Mouse (Mus musculus) forebrain, embryonic 12.5 days (tissue): Measurements from ENCODE around the gene Vegfd. TPM values are rescaled to one million over a fixed set of nuclear protein-coding genes. Genes with fewer than 3 reads are reported as not detected.

Experiments
- ATAC-seq: fragments of 200-750 bp; cut with Nextera tagmentation; 2 replicates; pipeline ENCODE4 v1.8.0; 2017; ENCODE audit warnings: moderate TSS enrichment; ENCODE audit not compliant: low FRiP score
- H3K27ac ChIP-seq: fragments of 300-500 bp; sonication (generic); 2 replicates; pipeline ENCODE4 v1.5.1; 2016; ENCODE audit warnings: mild to moderate bottlenecking
- H3K27me3 ChIP-seq: fragments of 300-500 bp; sonication (generic); 2 replicates; pipeline ENCODE4 v1.6.1; 2016; ENCODE audit warnings: mild to moderate bottlenecking
- H3K36me3 ChIP-seq: fragments of 300-500 bp; sonication (generic); replicated peaks from 2 replicates; pipeline ENCODE4 v1.6.1; 2016; ENCODE audit warnings: mild to moderate bottlenecking
- H3K4me1 ChIP-seq: fragments of 300-500 bp; sonication (generic); 2 replicates; pipeline ENCODE4 v1.6.1; 2016
- H3K4me2 ChIP-seq: fragments of 300-500 bp; sonication (generic); 2 replicates; pipeline ENCODE4 v1.6.1; 2016; ENCODE audit warnings: mild to moderate bottlenecking, moderate library complexity
- H3K4me3 ChIP-seq: fragments of 300-500 bp; sonication (generic); replicated peaks from 2 replicates; pipeline ENCODE4 v1.5.1; 2016; ENCODE audit warnings: mild to moderate bottlenecking
- H3K9ac ChIP-seq: fragments of 300-500 bp; sonication (generic); 2 replicates; pipeline ENCODE4 v1.6.1; 2016; ENCODE audit warnings: mild to moderate bottlenecking
- H3K9me3 ChIP-seq: fragments of 300-500 bp; sonication (generic); 2 replicates; pipeline ENCODE4 v1.6.1; 2016
- WGBS: fragments of 180-500 bp; shearing (Covaris S2); methylation state at CpG from one replicate; pipeline ENCODE4 v1.1.7; 2016; 5-methylcytosine and 5-hydroxymethylcytosine counted together
- polyA plus RNA-seq: library from polyadenylated mRNA; unstranded; fragments of >200 nt; fragmentation: Nextera tagmentation; extraction: Ambion mirVana; gene quantifications from 2 replicates; pipeline ENCODE4 v1.2.1, GENCODE M21; 2016

Vegfd gene
- polyA plus RNA-seq, 1 experiment from 2014 or later = 0.77 TPM

GRCm38 (mm10) chrX:164427295-164427694 lies 54.1 kb downstream of the Vegfd start:
- no peak overlapping the region for H3K4me3 ChIP-seq
- H3K9ac ChIP-seq = no peak overlapping the region
- H3K36me3 ChIP-seq = peaks cover 11% of the 10 kb centered on the region; the same call in 1 of the 2 replicates
- no peaks in the 10 kb centered on the region for H3K9me3 ChIP-seq
- no peaks in the 10 kb centered on the region for H3K4me1 ChIP-seq
- WGBS = 88% methylated on average over 4 of the region's 4 CpGs
- no peak for ATAC-seq
- 0 out of 2 replicates have a peak, but pooled peaks cover 7% of the 10 kb centered on the region for H3K27me3 ChIP-seq
- H3K4me2 ChIP-seq = no peak overlapping the region
- H3K27ac ChIP-seq = no peak overlapping the region

- ATAC-seq = no peak
These were observed 55.0 kb downstream of the Vegfd start for GRCm38 (mm10) chrX:164428224-164428623.

GRCm38 (mm10) chrX:164430621-164431020 lies 57.4 kb downstream of the Vegfd start:
- Histone ChIP-seq H3K36me3 (peaks cover 11% of the 10 kb centered on the region; the same call in 1 of the 2 replicates), H3K27me3 (0 out of 2 replicates have a peak, but pooled peaks cover 4% of the 10 kb centered on the region), H3K4me1 (no peaks in the 10 kb centered on the region), H3K9ac (no peak overlapping the region), H3K4me3 (no peak overlapping the region), H3K9me3 (no peaks in the 10 kb centered on the region), H3K4me2 (no peak overlapping the region), H3K27ac (no peak overlapping the region)
- no peak for ATAC-seq
- 86% methylated on average over 6 of the region's 6 CpGs for WGBS

More at GRCm38 (mm10) chrX:164428224-164428623, 55.0 kb downstream of the Vegfd start:
- H3K4me3 ChIP-seq = no peak overlapping the region
- H3K27ac ChIP-seq = no peak overlapping the region
- peaks cover 11% of the 10 kb centered on the region; the same call in 1 of the 2 replicates for H3K36me3 ChIP-seq
- H3K9me3 ChIP-seq = no peaks in the 10 kb centered on the region
- 0 out of 2 replicates have a peak, but pooled peaks cover 7% of the 10 kb centered on the region for H3K27me3 ChIP-seq
- no peak overlapping the region for H3K4me2 ChIP-seq
- no peaks in the 10 kb centered on the region for H3K4me1 ChIP-seq
- no peak overlapping the region for H3K9ac ChIP-seq
- 86% methylated on average over 2 of the region's 2 CpGs for WGBS

- H3K4me2 ChIP-seq = no peak overlapping the region
- WGBS = 86% methylated on average over 2 of the region's 2 CpGs
- no peaks in the 10 kb centered on the region for H3K9me3 ChIP-seq
- H3K27me3 ChIP-seq = 0 out of 2 replicates have a peak, but pooled peaks cover 4% of the 10 kb centered on the region
- H3K27ac ChIP-seq = no peak overlapping the region
- no peak overlapping the region for H3K9ac ChIP-seq
- ATAC-seq = no peak
- H3K4me3 ChIP-seq = no peak overlapping the region
- peaks cover 11% of the 10 kb centered on the region; the same call in 1 of the 2 replicates for H3K36me3 ChIP-seq
- H3K4me1 ChIP-seq = no peaks in the 10 kb centered on the region
These were observed 58.0 kb downstream of the Vegfd start for GRCm38 (mm10) chrX:164431133-164431532.

GRCm38 (mm10) chrX:164431541-164431940 lies 58.4 kb downstream of the Vegfd start:
- Histone ChIP-seq H3K36me3 (peaks cover 11% of the 10 kb centered on the region; the same call in 1 of the 2 replicates), H3K27me3 (0 out of 2 replicates have a peak, but pooled peaks cover 4% of the 10 kb centered on the region), H3K9me3 (no peaks in the 10 kb centered on the region), H3K4me2 (no peak overlapping the region), H3K4me1 (no peaks in the 10 kb centered on the region), H3K27ac (no peak overlapping the region), H3K4me3 (no peak overlapping the region), H3K9ac (no peak overlapping the region)
- no peak for ATAC-seq
- 89% methylated on average over 6 of the region's 6 CpGs for WGBS

GRCm38 (mm10) chrX:164432682-164433081 lies 59.5 kb downstream of the Vegfd start:
- H3K27ac ChIP-seq = no peak overlapping the region
- H3K4me1 ChIP-seq = no peaks in the 10 kb centered on the region
- ATAC-seq = no peak
- H3K36me3 ChIP-seq = peaks cover 11% of the 10 kb centered on the region; the same call in 1 of the 2 replicates
- H3K4me3 ChIP-seq = no peak overlapping the region
- H3K9me3 ChIP-seq = no peaks in the 10 kb centered on the region
- H3K27me3 ChIP-seq = no peaks in the 10 kb centered on the region
- no peak overlapping the region for H3K9ac ChIP-seq
- 97% methylated on average over 8 of the region's 9 CpGs for WGBS
- no peak overlapping the region for H3K4me2 ChIP-seq

- H3K9ac ChIP-seq = no peak within 1 kb of the TSS
- 0 out of 2 replicates have a peak, but pooled peaks cover 11% of the 10 kb centered on the region for H3K27me3 ChIP-seq
- peaks cover 2% of the 10 kb centered on the region; the same call in 1 of the 2 replicates for H3K36me3 ChIP-seq
- no peak within 1 kb of the TSS for H3K27ac ChIP-seq
- no peak within 1 kb of the TSS for H3K4me2 ChIP-seq
- 85% methylated on average over 8 of the region's 8 CpGs for WGBS
- H3K4me3 ChIP-seq = no peak within 1 kb of the TSS
- no peak for ATAC-seq
- no peaks in the 10 kb centered on the region for H3K4me1 ChIP-seq
- no peaks in the 10 kb centered on the region for H3K9me3 ChIP-seq
These were observed 63.5 kb downstream of the Vegfd start, which contains the start of gene Asb11 for GRCm38 (mm10) chrX:164436709-164437108. TSS of gene Asb11 (plus strand) at chrX:164436994.

- no peak overlapping the region for H3K4me3 ChIP-seq
- 91% methylated on average over 7 of the region's 7 CpGs for WGBS
- ATAC-seq = no peak
- no peaks in the 10 kb centered on the region for H3K4me1 ChIP-seq
- 0 out of 2 replicates have a peak, but pooled peaks cover 11% of the 10 kb centered on the region for H3K27me3 ChIP-seq
- no peak overlapping the region for H3K4me2 ChIP-seq
- H3K36me3 ChIP-seq = no peaks in the 10 kb centered on the region
- H3K27ac ChIP-seq = no peak overlapping the region
- no peaks in the 10 kb centered on the region for H3K9me3 ChIP-seq
- H3K9ac ChIP-seq = no peak overlapping the region
These were observed 66.3 kb downstream of the Vegfd start for GRCm38 (mm10) chrX:164439462-164439861.

GRCm38 (mm10) chrX:164440140-164440539 lies 67.0 kb downstream of the Vegfd start:
- no peaks in the 10 kb centered on the region for H3K36me3 ChIP-seq
- no peaks in the 10 kb centered on the region for H3K9me3 ChIP-seq
- H3K9ac ChIP-seq = no peak overlapping the region
- WGBS = 87% methylated on average over 2 of the region's 2 CpGs
- H3K27me3 ChIP-seq = 0 out of 2 replicates have a peak, but pooled peaks cover 11% of the 10 kb centered on the region
- H3K4me1 ChIP-seq = no peaks in the 10 kb centered on the region
- no peak for ATAC-seq
- no peak overlapping the region for H3K4me3 ChIP-seq
- no peak overlapping the region for H3K4me2 ChIP-seq
- no peak overlapping the region for H3K27ac ChIP-seq

GRCm38 (mm10) chrX:164440703-164441102 lies 67.5 kb downstream of the Vegfd start:
- no peak for ATAC-seq
- Histone ChIP-seq H3K36me3 (no peaks in the 10 kb centered on the region), H3K9me3 (no peaks in the 10 kb centered on the region), H3K4me1 (no peaks in the 10 kb centered on the region), H3K27ac (no peak overlapping the region), H3K9ac (no peak overlapping the region), H3K4me3 (no peak overlapping the region), H3K4me2 (no peak overlapping the region), H3K27me3 (0 out of 2 replicates have a peak, but pooled peaks cover 11% of the 10 kb centered on the region)
- 77% methylated on average over 3 of the region's 3 CpGs for WGBS

- ATAC-seq = no peak
- Histone ChIP-seq H3K4me1 (no peaks in the 10 kb centered on the region), H3K36me3 (no peaks in the 10 kb centered on the region), H3K4me3 (no peak overlapping the region), H3K27ac (no peak overlapping the region), H3K27me3 (0 out of 2 replicates have a peak, but pooled peaks cover 11% of the 10 kb centered on the region), H3K4me2 (no peak overlapping the region), H3K9ac (no peak overlapping the region), H3K9me3 (no peaks in the 10 kb centered on the region)
- 80% methylated on average over 3 of the region's 3 CpGs for WGBS
These were observed 68.1 kb downstream of the Vegfd start for GRCm38 (mm10) chrX:164441306-164441705.

GRCm38 (mm10) chrX:164445601-164446000 lies 72.4 kb downstream of the Vegfd start:
- no peak overlapping the region for H3K4me3 ChIP-seq
- no peak for ATAC-seq
- WGBS = 88% methylated on average over 12 of the region's 12 CpGs

GRCm38 (mm10) chrX:164446106-164446551 lies 73.0 kb downstream of the Vegfd start:
- no peak overlapping the region for H3K4me2 ChIP-seq
- H3K27ac ChIP-seq = no peak overlapping the region
- no peak overlapping the region for H3K9ac ChIP-seq
- H3K4me3 ChIP-seq = no peak overlapping the region
- no peaks in the 10 kb centered on the region for H3K36me3 ChIP-seq
- H3K9me3 ChIP-seq = no peaks in the 10 kb centered on the region
- ATAC-seq = no peak
- H3K27me3 ChIP-seq = 0 out of 2 replicates have a peak, but pooled peaks cover 4% of the 10 kb centered on the region
- H3K4me1 ChIP-seq = no peaks in the 10 kb centered on the region
- 85% methylated on average over 10 of the region's 10 CpGs for WGBS

More at GRCm38 (mm10) chrX:164445601-164446000, 72.4 kb downstream of the Vegfd start:
- H3K4me1 ChIP-seq = no peaks in the 10 kb centered on the region
- H3K27me3 ChIP-seq = 0 out of 2 replicates have a peak, but pooled peaks cover 8% of the 10 kb centered on the region
- no peak overlapping the region for H3K4me2 ChIP-seq
- H3K36me3 ChIP-seq = no peaks in the 10 kb centered on the region
- H3K27ac ChIP-seq = no peak overlapping the region
- no peak overlapping the region for H3K9ac ChIP-seq
- no peaks in the 10 kb centered on the region for H3K9me3 ChIP-seq
